Mouse (Mus musculus) urinary bladder, postnatal 25 days (tissue): ENCODE results near the gene Tmem255b.

ENCODE experiments used
- DNase-seq: peaks from one replicate; pipeline ENCODE4 v3.0.0; 2022; ENCODE audit warnings: low spot score

Gene Tmem255b

DNA sequence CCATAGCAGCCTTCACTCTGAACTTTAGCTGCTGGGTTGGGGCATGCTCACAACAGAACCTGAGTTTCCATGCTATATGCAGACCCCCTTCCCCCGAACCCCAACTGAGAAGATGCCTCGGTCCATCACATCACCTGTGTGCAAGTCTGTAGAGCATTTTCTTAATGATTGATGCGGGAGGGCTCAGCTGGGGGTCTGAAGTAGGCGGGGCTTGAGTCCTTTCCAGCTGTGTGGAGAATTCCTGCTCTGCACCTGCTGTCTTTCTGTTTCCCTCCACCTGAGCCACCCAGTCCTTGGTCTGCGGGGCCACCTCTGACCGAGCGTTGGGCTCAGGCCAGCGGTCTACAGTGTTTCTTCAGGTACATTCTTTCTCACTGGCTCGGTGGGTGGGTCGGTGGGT, at the start of gene Tmem255b:
Gene Tmem255b, plus strand, starts transcription at position 301 of the 400 bp plus-strand sequence.
- DNase-seq, result no peak

DNA sequence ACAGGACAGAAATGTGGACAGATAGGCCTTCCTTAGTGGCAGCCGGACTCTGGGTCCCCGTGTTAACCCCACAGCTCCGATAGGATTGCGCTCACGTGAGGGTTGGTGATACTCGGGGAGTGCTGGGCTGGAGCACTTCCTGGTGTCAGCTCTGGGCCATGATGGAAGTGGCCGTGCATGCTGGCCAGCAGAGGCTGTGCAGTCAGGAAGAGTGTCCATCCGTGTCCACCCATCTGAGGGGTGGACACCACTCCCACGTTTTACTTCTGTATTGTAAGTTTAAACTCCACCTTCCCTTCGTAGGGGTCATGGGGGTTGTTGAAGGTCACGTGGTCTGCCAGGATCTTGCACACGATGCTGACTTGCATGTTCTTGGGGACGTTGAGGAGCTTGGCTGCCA, 48.6 kb upstream of the Tmem255b start:
- no peak for DNase-seq

DNA sequence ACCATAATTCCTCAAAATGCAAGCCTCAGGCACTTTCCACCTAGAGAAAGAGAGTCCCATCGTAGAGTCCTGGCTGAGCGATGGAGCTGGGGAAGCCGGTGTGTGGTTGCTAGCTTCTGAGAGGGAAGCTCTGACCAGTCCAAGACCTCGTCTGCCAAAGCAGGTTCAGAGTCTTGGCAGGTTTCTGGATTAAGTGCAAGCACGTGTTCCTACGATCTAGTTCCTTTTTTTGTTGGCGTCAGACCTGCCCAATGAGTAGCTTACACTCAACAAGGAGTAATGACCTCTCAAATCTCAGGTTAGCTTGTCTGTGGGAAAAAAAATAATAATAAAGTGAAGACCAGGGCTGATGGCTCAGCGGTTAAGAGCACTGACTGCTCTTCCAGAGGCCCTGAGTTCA, 47.3 kb upstream of the Tmem255b start:
- no peak for DNase-seq

DNA sequence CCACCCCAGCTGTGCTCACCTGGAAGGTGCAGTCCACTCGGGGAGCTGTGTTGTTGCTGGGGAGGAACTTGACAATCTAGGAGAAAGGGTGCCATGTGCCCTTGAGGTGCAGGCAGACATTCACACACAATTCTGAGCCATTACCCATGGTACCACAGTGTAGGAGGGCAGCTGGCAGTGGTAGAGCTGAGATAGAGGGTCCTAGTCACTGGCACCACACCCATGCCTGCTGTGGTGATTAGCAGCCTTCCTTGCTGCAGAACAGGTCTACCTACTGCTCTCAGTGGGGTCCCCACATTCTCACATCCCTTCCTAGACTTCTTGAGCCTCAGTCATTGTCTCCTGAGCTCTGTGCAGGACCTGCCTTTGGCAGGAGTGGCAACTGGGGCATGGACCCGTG, 46.2 kb upstream of the Tmem255b start:
- no peak for DNase-seq

DNA sequence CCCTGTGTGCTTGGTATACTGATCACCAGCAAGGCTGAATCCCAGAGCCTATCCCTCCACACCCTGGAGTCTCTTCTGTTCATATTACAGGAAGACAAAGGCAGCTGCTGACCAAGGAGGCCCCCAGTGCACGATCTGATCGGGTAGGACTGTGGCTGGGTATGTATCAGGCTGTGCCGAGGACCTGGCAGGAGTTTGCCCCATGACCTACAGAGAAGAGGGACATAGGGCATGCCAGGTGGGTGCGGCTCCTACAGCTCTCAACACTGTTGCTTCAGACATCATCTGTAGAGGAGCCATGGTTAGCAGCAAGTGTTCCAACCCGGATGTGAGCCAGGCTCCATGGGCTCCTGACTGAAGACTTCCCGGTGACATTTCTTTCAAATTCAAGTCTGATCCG, 41.1 kb upstream of the Tmem255b start:
- no peak for DNase-seq

DNA sequence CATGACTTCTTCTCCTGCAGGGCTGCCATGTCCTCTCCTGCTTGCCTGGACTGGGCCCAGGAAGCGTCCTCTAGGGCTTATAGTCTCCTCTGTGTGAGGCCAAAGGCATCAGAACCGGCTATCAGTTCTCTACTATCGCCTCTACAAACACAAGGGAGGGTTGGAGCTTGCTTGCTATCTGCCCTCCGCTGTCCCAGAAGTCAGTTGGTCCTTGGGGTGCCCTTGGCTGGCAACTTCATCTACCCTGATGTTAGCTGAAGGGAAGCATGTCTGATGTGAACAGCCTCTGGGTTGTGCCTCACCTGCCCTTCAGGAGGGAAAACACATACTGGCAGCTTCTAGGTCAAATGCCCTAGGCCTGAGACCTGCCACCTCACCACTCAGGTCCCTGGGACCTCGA, 38.3 kb upstream of the Tmem255b start, which contains the start of gene Atp4b:
Gene Atp4b, minus strand, starts transcription at position 101 of the 400 bp plus-strand sequence.
- DNase-seq, result no peak

DNA sequence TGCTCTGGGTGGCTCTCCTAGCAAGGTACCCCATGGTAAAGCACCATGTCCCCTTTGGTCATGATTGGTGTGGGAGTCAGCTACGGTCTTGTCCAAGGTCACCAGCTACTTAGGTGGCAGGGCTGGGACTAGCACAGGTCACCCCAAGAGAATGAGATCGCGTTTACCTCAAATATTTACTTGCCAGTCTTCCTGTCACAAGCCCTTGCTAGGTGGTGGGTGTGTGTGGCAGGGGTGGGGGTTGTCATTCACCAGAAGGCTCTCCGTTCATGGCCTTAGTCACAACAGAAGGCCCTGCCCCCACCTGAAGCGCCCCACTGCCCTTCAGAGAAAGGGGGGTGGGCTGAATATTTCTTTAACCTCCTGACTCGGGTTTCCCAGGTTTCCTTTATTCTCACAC, 31.5 kb upstream of the Tmem255b start:
- no peak for DNase-seq

DNA sequence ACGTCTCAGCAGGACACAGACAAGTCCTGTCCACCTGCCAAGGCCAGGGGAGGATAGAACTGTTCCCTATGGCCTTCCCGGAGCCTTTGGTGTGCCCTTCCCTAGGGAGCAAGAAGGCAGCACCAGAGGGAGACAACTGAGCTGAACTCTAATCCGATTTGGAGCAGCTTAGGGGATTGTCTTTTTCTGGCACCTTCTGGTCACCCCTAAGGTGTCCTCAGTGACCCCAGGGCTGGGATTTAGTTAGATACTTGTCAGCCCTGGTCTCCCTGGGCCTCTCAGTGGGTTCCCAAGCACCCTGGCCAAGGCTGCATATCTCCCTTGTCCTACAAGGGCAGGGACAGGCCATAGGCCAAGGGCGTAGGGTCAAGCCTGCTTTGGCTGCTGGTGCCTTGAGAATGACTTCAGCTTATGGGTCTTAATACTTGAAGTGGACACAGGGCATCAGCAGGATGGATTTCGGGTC, 30.3 kb upstream of the Tmem255b start, which contains the start of gene Grk1:
Gene Grk1, plus strand, starts transcription at position 416 of the 466 bp plus-strand sequence.
- no peak for DNase-seq

DNA sequence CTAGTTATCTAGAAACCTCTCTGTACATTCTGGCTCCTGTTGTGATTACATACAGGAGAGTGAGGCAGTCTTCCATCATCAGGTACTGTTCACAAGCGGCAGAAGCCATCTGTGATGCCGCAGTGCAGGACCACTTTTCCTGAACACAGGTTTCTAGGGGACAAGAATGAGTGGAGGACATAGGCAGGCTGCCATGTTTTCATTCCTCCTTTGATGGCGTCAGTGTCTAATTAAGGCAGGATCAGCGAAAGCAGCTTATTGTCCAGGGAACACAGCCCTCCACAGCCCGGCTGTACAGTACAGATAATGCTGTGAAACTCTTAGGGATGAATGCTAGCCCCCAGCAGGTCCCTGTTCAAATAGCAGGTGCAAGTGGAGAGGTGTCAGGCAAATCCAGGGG, 29.0 kb upstream of the Tmem255b start:
- no peak for DNase-seq

DNA sequence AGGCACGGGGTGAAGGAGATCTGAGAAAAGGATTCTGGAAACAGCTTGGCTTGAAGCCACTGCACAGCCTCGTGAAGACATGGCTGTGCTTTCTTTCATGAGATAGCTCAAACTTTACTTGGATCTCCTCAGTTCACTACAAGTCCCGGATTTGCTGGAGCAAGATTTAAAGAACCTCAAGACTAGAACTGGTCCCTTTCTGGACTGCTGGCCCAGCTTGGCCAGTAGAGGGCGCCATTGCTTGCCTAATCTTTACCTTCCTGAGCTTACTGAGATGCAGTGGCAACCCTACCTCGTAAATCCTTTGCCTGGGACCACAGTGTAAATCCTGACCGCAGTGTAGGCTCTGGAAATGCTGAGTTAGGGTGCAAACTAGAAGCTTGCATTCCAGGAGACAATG, 23.4 kb upstream of the Tmem255b start:
- peak; percentile 66 for DNase-seq

DNA sequence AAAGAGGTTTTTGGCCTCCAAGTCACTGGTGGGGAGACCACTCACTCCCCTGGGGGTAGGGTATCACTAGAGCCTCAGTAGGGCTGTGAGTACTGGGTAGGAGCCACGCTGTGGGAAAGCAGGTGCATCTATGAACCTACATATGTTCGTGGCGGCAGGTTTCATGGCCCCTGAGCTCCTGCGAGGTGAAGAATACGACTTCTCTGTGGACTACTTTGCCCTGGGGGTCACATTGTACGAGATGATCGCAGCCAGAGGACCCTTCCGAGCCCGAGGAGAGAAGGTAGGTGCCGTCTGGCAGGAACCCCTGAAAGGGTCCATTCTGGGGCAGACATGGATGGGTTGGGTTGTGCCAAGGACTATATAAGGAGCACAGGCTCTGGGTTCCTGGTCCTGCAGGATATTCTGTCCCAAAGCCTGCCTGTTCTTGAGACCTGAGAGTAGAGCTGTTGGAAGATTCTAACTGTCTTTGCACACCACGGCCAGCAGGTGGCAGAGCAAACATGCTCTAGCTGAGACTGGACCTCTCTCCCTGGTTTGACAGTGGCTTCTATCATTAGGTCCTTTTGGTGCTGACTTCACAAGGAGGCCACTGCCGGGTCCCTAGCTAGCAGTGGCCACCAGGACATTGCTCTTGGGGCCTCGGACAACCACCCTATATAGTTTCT, 22.0 kb upstream of the Tmem255b start:
- DNase-seq, result peak; percentile 57

DNA sequence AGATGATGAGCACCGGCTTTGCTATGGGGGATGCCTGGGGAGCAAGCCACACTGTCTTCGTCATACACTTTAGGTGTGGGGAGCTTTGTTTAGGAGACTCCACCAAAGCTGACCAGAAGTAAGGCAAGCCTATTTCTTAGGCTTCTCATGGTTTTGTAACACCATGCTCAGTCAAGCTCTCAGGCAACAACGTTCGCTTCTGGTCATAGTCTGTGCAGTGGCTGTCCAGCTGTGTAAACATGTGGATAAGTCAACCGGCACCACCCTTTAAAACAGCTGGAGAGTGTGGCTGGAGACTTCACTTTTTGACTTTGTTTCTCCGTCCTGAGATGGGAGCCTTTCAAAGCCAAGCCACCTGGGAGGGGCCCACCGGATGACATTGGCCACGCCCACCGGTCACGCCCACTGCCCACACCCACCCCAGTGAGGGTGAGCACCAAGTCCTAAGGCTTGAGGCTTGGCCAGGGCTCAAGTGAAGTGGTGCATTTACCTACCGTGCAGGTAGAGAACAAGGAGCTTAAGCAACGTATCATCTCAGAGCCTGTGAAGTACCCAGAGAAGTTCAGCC, 21.1 kb upstream of the Tmem255b start:
- DNase-seq, result no peak

DNA sequence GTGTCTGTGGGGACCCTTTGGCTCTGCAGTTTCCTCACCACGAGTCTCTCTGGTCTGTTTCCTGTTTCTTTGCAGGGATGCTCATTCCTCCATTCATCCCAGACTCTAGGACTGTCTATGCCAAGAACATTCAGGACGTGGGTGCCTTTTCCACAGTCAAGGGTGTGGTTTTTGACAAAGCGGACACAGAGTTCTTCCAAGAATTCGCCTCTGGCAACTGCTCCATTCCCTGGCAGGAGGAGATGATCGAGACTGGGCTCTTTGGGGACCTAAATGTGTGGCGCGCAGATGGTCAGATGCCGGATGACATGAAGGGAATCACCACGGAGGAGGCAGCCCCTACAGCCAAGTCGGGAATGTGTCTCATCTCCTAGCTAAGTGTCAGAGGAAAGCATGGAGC, 19.1 kb upstream of the Tmem255b start:
- DNase-seq, result no peak

DNA sequence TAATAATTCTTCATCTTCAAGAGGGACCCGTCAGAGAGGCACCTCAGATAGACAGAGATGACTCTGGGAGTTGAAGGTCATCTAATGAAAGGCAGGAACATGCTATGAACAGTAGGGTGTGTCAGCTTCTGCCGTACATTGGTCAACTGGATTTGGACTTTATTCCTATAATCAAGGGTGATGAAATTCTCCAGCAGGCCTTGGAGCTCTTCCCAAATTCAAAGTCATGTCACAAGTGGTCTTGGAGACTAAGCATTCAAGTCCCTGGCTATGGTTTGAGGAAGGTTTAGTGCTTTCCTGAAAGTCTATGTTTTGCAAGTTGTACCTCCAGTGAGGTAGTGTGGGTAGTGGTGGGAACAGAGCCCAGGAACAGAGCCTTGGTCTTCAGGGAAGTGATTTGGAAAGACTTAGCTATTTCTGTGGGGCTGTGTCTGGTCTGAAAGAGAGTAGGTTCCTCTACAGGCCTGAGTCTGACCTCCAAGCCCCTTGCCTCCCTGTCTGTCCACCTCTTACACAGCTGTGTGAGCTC, 15.8 kb upstream of the Tmem255b start:
- DNase-seq, result no peak

DNA sequence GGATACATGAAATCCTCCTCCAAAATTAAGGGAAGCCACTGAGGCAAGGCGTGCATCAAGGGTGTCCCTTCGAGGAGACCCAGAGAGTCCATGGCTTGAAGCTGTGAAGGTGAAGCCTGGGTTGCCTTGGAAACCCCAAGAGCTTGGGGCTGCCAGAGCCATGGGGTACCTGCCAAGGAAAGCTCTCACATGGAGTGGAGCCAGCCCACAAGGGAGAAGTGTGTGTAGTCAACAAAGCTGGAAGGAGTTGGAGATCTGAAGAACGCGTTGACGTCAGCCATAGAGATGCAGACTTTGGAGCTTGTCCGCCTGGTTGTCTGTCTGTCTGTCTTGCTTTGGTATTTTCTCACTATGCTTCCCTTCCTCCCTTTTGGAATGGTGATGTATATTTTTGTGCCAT, 14.0 kb upstream of the Tmem255b start:
- no peak for DNase-seq

DNA sequence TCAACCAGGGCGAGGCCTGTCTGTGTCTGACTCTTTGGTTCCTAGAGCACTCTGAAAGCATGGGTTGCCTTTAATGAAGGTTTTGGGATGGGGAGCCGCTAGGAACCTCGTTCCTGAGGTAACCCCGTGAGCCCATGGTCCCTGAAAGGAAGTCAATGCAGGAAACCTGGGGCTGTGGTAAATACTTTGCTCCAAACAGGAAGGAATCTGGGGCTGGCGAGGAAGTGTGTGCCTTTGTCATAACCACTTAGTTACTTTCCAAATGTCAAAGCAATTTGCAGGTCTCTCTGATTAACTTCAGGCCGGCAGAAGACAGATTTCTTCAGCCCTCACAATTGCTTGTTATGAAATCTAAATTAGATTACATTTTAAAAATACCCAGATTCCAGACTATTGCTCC, 7.6 kb upstream of the Tmem255b start:
- no peak for DNase-seq

DNA sequence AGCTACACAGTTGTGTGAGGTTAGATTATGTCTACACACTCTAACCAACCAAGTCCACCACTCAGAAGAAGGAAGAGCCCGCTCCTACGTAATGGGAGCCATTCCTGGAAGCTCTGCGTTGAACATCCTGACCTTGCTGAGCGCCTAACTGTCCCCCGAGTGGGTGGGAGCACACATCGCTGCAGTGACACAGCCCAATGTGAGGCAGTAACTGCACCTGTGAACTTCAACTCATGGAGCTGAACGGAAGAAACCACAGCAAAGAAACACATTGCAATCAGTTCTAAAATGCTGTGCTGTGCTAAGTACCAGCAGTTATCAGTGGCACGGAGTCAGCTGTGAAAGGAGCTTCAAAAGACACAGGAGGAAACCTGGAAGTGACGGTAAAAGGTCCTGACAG, 6.8 kb upstream of the Tmem255b start:
- no peak for DNase-seq

DNA sequence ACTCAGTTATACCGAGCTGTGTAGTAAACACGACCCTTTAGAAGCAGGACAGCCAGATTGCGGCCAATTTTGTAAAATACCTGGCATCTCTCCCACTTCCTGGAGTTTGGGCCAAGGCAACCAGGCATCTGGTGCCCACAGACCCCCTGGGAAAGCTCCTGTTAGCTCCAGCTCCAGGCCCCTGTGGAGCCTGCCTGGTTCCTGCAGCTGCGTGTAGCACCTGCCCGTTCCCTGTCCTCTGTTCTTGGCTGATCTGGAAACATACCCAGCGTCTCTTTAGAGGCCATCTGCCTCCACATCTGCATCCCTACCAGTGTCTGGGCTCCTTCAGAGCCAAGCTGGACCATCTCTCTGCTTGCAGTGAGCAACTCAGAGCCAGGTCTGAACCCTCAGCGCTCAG, 4.6 kb upstream of the Tmem255b start:
- DNase-seq, result no peak

DNA sequence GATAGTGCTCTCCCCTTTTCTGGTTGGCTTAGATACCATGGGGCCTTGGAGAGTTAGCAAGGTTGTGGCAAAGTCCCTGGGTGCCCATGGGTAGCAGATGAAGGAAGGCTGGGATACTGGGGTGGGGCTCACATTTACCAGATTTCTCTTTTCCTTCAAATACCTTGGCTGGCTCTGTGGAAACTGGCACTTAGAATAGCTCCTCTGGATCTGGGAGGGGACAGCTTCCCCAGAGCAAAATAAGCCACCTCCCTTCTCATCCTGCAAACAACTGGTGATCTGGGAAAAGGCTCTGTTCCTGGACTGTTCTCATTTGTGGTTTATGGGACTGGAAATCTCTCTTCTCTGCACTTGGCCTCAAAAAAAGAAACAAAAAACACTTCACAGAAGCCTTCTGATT, 4.1 kb upstream of the Tmem255b start:
- DNase-seq, result no peak

DNA sequence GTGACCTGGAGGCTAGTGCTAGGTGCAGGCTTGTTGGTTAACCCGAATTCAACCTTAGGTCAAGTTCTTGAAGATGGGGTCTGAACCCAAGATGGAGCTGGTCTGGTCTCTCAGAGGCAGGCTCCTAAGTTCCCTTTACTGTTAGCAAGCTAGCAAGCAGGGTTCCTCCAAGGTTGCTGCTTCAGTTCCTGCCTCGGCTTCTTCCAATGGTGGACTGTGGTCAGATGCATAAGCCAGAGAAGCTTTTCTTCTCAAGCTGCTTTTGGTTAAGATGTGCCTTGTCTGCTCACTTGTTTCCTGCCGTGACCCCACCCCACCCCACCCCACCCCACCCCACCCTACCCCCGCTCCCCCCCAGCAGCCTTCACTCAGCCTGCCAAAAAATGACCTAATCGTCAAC, 1.9 kb upstream of the Tmem255b start:
- no peak for DNase-seq

DNA sequence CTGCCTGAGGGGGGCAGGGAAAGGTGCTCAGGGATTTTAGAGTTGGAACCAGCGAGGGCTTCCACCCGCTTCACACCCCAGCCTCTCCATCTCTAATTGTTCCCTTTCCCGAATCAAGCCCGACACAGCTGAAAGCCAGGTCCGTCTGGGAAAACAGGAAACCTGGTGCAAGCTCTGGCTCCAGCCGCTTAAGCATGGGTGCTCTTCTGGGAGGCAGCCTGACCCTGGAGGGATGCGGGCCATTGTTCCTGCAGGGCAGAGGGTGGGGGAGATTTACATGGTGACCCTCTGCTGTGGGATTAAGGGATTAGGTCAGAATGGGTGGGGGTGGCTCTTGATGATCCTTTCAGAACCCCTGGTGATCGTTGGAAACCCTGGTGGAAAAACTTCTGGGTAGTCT, 1.1 kb downstream of the Tmem255b start:
- DNase-seq, result no peak

DNA sequence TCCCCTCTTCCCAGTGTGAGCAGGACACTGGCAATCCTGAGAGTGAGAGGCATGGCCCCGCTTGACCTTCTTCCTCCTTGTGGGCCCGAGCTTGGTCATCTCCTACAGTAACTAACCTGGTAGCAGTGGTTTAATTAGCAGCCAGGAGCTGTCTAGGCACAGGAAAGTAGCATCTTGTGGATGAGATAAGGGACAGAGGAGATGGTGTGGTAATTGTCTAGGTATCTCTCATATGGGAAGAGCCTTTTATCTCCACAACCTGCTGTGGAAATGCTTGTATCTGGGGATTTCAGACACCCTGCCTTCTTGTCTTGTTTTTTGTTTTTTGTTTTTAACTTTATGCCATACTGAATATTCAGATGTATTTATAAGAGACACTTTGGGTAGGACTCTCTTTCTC, 2.5 kb downstream of the Tmem255b start:
- no peak for DNase-seq

DNA sequence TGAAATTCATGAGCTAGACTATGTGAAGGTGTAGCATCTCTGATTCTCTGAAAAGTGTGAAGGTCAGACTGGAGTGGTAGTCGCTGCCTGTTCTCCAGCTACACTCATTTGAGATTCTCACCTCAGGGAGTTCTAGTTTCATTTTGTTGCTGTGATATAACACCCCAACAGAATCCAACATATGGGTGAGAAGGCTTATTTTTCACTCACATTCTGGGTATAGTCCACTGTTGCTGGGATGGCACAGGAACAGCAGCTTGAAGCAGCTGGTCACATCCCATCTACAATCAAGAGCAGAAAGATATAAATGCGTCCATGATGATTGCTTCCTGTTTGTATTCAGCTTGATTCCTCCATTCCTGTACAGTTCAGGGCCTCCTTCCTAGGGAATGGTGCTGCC, 7.2 kb downstream of the Tmem255b start:
- no peak for DNase-seq

DNA sequence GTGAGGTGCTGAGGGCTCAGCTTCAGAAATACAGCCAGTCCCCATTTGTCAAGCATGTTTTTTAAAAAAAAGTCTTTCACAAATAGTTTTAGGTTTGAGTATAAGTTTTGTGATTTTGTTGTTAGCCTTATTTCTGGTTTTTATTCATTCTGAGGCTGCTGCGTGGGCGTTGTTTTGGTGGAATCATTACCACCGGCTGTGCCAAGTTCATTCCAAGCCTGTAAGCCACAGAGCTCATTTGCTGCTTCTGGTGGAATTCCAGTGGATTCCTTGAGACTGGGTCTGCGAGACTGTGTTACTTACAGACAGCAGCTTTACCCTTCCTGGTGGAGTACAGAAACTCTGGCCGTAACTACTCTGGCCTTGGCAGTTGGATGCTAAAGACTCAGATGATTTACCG, 11.5 kb downstream of the Tmem255b start:
- no peak for DNase-seq
